Mouse (Mus musculus): ENCODE results near the gene Kcnip1. TPM values are rescaled to one million over a fixed set of nuclear protein-coding genes. Genes with fewer than 3 reads are reported as not detected.

The Kcnip1 gene
- total and polyA plus RNA-seq, 3 experiments = 0.04 to 0.17 TPM; not detected in 1

- Histone ChIP-seq H3K9ac (ENCODE audit: insufficient read depth, low read depth) (no peak overlapping the region), H3K27me3 (replicated peaks) (no peaks in the 10 kb centered on the region), H3K36me3 (replicated peaks in 1 of 2; ENCODE audit: control insufficient read depth in 1 of 2, insufficient read depth in 1 of 2, low read length in 1 of 2) (no peaks in the 10 kb centered on the region), H3K27ac (ENCODE audit: insufficient read depth, low read depth) (peak overlapping the region; percentile 83), H3K9me3 (replicated peaks; ENCODE audit: low read length) (no peaks in the 10 kb centered on the region), H3K79me2 (replicated peaks; ENCODE audit: control insufficient read depth, extremely low read depth, insufficient read depth, poor library complexity, severe bottlenecking) (no peaks in the 10 kb centered on the region), H3K4me3 (replicated peaks in 1 of 3; ENCODE audit: low read depth in 2 of 3, low read length in 2 of 3, poor library complexity in 1 of 3) (peak overlapping the region in 1 of 3 experiments; percentile 2), H3K4me2 (ENCODE audit: insufficient read depth, low read depth, poor library complexity, severe bottlenecking) (peak overlapping the region; percentile 81), H3K4me1 (ENCODE audit: control insufficient read depth in 1 of 2, insufficient read depth in 2 of 2) (peaks cover 53 to 62% of the 10 kb centered on the region in 2 experiments)
- peak; percentile 71 for DNase-seq (ENCODE audit: extremely low read depth)
- TF ChIP-seq NRF1 (IDR thresholded peaks at IDR 0.05; ENCODE audit: low read depth, low read length) = peak; percentile 42; the same call in 1 of the 2 replicates
- peak; percentile 90 for TF ChIP-seq ETS1 (conservative IDR thresholded peaks at IDR 0.05; ENCODE audit: low read depth, low read length)
- peak; percentile 68; the same call in 1 of the 2 replicates for TF ChIP-seq MEF2A (IDR thresholded peaks at IDR 0.05; ENCODE audit: borderline replicate concordance, low read depth, low read length)
- TF ChIP-seq SMC3 (IDR thresholded peaks at IDR 0.05; ENCODE audit: low read depth, low read length) = peak; percentile 36; the same call in 1 of the 2 replicates
- TF ChIP-seq CHD2 (IDR thresholded peaks at IDR 0.05; ENCODE audit: low read length) = peak; percentile 31; the same call in 1 of the 2 replicates
- TF ChIP-seq UBTF (IDR thresholded peaks at IDR 0.05; ENCODE audit: low read depth, low read length) = no peak
- 0 out of 2 replicates have a peak, but pooled peaks have one; percentile 71 for TF ChIP-seq MAZ (IDR thresholded peaks at IDR 0.05; ENCODE audit: low read depth, low read length)
- TF ChIP-seq MXI1 (IDR thresholded peaks at IDR 0.05; ENCODE audit: low read depth, low read length) = peak; percentile 93
- peak; percentile 73 for TF ChIP-seq EP300 (IDR thresholded peaks at IDR 0.05; ENCODE audit: low read length)
- peak; percentile 95 for TF ChIP-seq MAX (IDR thresholded peaks at IDR 0.05; ENCODE audit: low read length)
- peak; percentile 79 for TF ChIP-seq RCOR1 (conservative IDR thresholded peaks at IDR 0.05; ENCODE audit: low read depth, low read length)
- TF ChIP-seq MAFK (IDR thresholded peaks at IDR 0.05; ENCODE audit: insufficient replicate concordance, low read length) = 0 out of 2 replicates have a peak, but pooled peaks have one; percentile 64
- TF ChIP-seq CHD1 (IDR thresholded peaks at IDR 0.05; ENCODE audit: low read depth, low read length) = no peak; the same call in 1 of the 2 replicates
- TF ChIP-seq POLR2A (IDR thresholded peaks at IDR 0.05; ENCODE audit: low read depth, low read length) = no peak
- TF ChIP-seq PAX5 (IDR thresholded peaks at IDR 0.05; ENCODE audit: low read length) = no peak
- TF ChIP-seq RAD21 (IDR thresholded peaks at IDR 0.05; ENCODE audit: low read depth, low read length) = peak; percentile 11
- peak; percentile 95 for TF ChIP-seq MYC (IDR thresholded peaks at IDR 0.05; ENCODE audit: low read depth, low read length)
- TF ChIP-seq BHLHE40 (IDR thresholded peaks at IDR 0.05; ENCODE audit: low read depth, low read length) = peak; percentile 93
- TF ChIP-seq SIN3A (IDR thresholded peaks at IDR 0.05; ENCODE audit: low read length) = peak; percentile 60; the same call in 1 of the 2 replicates
- 0 out of 2 replicates have a peak, but pooled peaks have one; percentile 10 for TF ChIP-seq USF1 (IDR thresholded peaks at IDR 0.05; ENCODE audit: low read depth, low read length)
- TF ChIP-seq ZC3H11A (IDR thresholded peaks at IDR 0.05; ENCODE audit: low read depth, low read length) = no peak
- peak; percentile 73 for TF ChIP-seq TCF12 (IDR thresholded peaks at IDR 0.05; ENCODE audit: low read depth, low read length)
- no peak for TF ChIP-seq ZMIZ1 (IDR thresholded peaks at IDR 0.05; ENCODE audit: low read depth, low read length)
- TF ChIP-seq HCFC1 (IDR thresholded peaks at IDR 0.05; ENCODE audit: low read depth, low read length) = no peak
- TF ChIP-seq IRF4 (IDR thresholded peaks at IDR 0.05; ENCODE audit: low read depth, low read length) = peak; percentile 76
- in situ Hi-C loops (cut with MboI; ENCODE audit: low pct_ligation_motif_present, low pct_unique_long_range_greater_than_20kb, low sequenced_read_pairs) (no loop called here), dilution Hi-C loops (cut with MboI; ENCODE audit: extremely low pct_ligation_motif_present, extremely low pct_unique_long_range_greater_than_20kb, low sequenced_read_pairs) (no loop called here)
Observed at GRCm38 (mm10) chr11:34034794-34035193, 41.8 kb upstream of the Kcnip1 start.
